In the genomic region with DNA sequence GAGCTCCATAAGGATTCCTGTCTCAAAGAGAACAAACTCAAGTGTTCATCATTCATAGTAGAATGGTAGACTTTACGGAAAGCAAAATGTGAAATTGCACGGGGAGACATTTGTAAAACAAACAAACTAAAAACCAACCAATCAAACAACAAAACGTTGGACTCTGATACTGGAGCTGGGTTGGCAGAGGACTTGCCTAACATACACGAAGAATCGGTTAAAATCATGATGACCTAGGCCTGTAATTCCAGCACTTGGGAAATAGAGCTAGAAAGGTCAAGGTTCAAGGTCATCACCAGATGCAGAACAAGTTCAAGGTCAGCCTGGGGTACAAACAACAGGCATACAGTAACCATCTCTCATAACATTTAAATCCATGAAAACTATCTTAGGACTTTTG, we compare ENCODE assay signal across 25 mouse cellular contexts. TPM values are rescaled to one million over a fixed set of nuclear protein-coding genes. Genes with fewer than 3 reads are reported as not detected.
DNase-seq lines count a peak whose midpoint lies in the region; ATAC-seq and TF ChIP-seq lines count a peak whose summit lies in the region.
"Had no signal": no experiment of that assay in that cellular context is flagged by ENCODE, and none has a peak within 500 bp of the region (broad histone marks: within the 10 kb centered on the region; RNA-seq: fewer than 3 reads in every experiment).

No protein-coding gene starts in this region.

- no peak overlapping the region for H3K4me2 ChIP-seq in intestine, embryonic 14.5 days (ENCODE audit: low read length)
- no peak overlapping the region for H3K4me2 ChIP-seq in intestine, embryonic 16.5 days (ENCODE audit: low read depth, low read length)
- H3K4me2 ChIP-seq in liver, postnatal 0 days (ENCODE audit: low read depth, low read length) = no peak overlapping the region
- H3K4me2 ChIP-seq: embryonic facial prominence, embryonic 13.5 days; embryonic facial prominence, embryonic 15.5 days; forebrain, embryonic 12.5 days had no signal

- TF ChIP-seq CTCF in liver, postnatal 0 days (IDR thresholded peaks at IDR 0.05; ENCODE audit: low read depth) = no peak

- TF ChIP-seq EP300 in liver, postnatal 0 days (IDR thresholded peaks at IDR 0.05; ENCODE audit: low read depth) = no peak

- intact Hi-C loops in heart, postnatal 36 days (cut with DNase I) = no loop called here

- no peaks in the 10 kb centered on the region for H3K9me3 ChIP-seq in intestine, embryonic 14.5 days (ENCODE audit: control insufficient read depth, low read length)
- H3K9me3 ChIP-seq in intestine, embryonic 16.5 days (ENCODE audit: control insufficient read depth, low read length) = no peaks in the 10 kb centered on the region
- H3K9me3 ChIP-seq in liver, postnatal 0 days (ENCODE audit: low read length) = no peaks in the 10 kb centered on the region
- H3K9me3 ChIP-seq: embryonic facial prominence, embryonic 13.5 days; embryonic facial prominence, embryonic 15.5 days; forebrain, embryonic 10.5 days; forebrain, embryonic 12.5 days had no signal

- ATAC-seq in intestine, embryonic 14.5 days (replicated peaks; ENCODE audit: low FRiP score, low TSS enrichment, low read depth) = no peak
- ATAC-seq in intestine, embryonic 16.5 days = no peak
- peak; percentile 56 for ATAC-seq in liver, postnatal 0 days
- ATAC-seq: forebrain, embryonic 14.5 days had no signal

- H3K36me3 ChIP-seq in intestine, embryonic 14.5 days (ENCODE audit: control insufficient read depth, insufficient read depth, low read length) = no peaks in the 10 kb centered on the region
- H3K36me3 ChIP-seq in intestine, embryonic 16.5 days (ENCODE audit: control insufficient read depth, insufficient read depth, low read length) = no peaks in the 10 kb centered on the region
- H3K36me3 ChIP-seq in liver, postnatal 0 days (replicated peaks; ENCODE audit: insufficient read depth, low read length) = no peaks in the 10 kb centered on the region
- H3K36me3 ChIP-seq: embryonic facial prominence, embryonic 13.5 days; embryonic facial prominence, embryonic 15.5 days; forebrain, embryonic 10.5 days; forebrain, embryonic 12.5 days had no signal

- H3K4me3 ChIP-seq in intestine, embryonic 14.5 days (ENCODE audit: low read depth, low read length) = no peak overlapping the region
- H3K4me3 ChIP-seq in intestine, embryonic 16.5 days (ENCODE audit: low read length) = no peak overlapping the region
- H3K4me3 ChIP-seq in liver, postnatal 0 days (ENCODE audit: low read depth, low read length) = no peak overlapping the region
- H3K4me3 ChIP-seq: embryonic facial prominence, embryonic 13.5 days; embryonic facial prominence, embryonic 15.5 days; erythroblast, embryonic 14.5 days; forebrain, embryonic 10.5 days; forebrain, embryonic 12.5 days had no signal

- H3K9ac ChIP-seq in intestine, embryonic 14.5 days (ENCODE audit: low read length) = no peak overlapping the region
- no peak overlapping the region for H3K9ac ChIP-seq in intestine, embryonic 16.5 days (ENCODE audit: low read depth, low read length)
- H3K9ac ChIP-seq in liver, postnatal 0 days (replicated peaks) = no peak overlapping the region
- H3K9ac ChIP-seq: embryonic facial prominence, embryonic 13.5 days; embryonic facial prominence, embryonic 15.5 days; forebrain, embryonic 12.5 days had no signal

- H3K27me3 ChIP-seq in intestine, embryonic 14.5 days (replicated peaks; ENCODE audit: control insufficient read depth, insufficient read depth, low read length) = no peaks in the 10 kb centered on the region
- no peaks in the 10 kb centered on the region for H3K27me3 ChIP-seq in intestine, embryonic 16.5 days (replicated peaks; ENCODE audit: control insufficient read depth, insufficient read depth, low read length)
- no peaks in the 10 kb centered on the region for H3K27me3 ChIP-seq in liver, postnatal 0 days (ENCODE audit: insufficient read depth, low read length)
- H3K27me3 ChIP-seq: embryonic facial prominence, embryonic 13.5 days; embryonic facial prominence, embryonic 15.5 days; forebrain, embryonic 12.5 days had no signal

- peaks cover 7% of the 10 kb centered on the region; the same call in 1 of the 2 replicates for H3K4me1 ChIP-seq in intestine, embryonic 14.5 days (replicated peaks; ENCODE audit: control insufficient read depth, insufficient read depth, low read length)
- H3K4me1 ChIP-seq in intestine, embryonic 16.5 days (ENCODE audit: control insufficient read depth, insufficient read depth, low read length) = peaks cover 5% of the 10 kb centered on the region; the same call in 1 of the 2 replicates
- no peaks in the 10 kb centered on the region for H3K4me1 ChIP-seq in liver, postnatal 0 days (ENCODE audit: insufficient read depth)

- no peak overlapping the region for H3K27ac ChIP-seq in intestine, embryonic 14.5 days (ENCODE audit: low read depth)
- H3K27ac ChIP-seq in intestine, embryonic 16.5 days (ENCODE audit: low read length) = no peak overlapping the region
- no peak overlapping the region for H3K27ac ChIP-seq in liver, postnatal 0 days (ENCODE audit: low read depth)
- H3K27ac ChIP-seq: embryonic facial prominence, embryonic 13.5 days; embryonic facial prominence, embryonic 15.5 days; forebrain, embryonic 10.5 days; forebrain, embryonic 12.5 days had no signal

- DNase-seq in heart, adult 11 months = peak; percentile 68
- DNase-seq in heart, postnatal 36 days = no peak
- peak; percentile 29 for DNase-seq in intestine, embryonic 14.5 days (ENCODE audit: low spot score)
- DNase-seq in liver, postnatal 0 days = no peak
- DNase-seq in liver = no peak
- DNase-seq: adrenal gland, adult 2 months; adrenal gland, postnatal 10 days; adrenal gland, postnatal 25 days; cerebellum, adult 11 months; cerebellum, adult 18-20 months; cerebellum, adult 8-10 months; cerebellum, adult 9-11 months; cerebellum, postnatal 14 days; cerebellum, postnatal 36 days; embryo, embryonic 11 days had no signal

- WGBS in intestine, embryonic 14.5 days = 86% methylated on average over 5 of the region's 5 CpGs
- WGBS in intestine, embryonic 16.5 days = 84% methylated on average over 5 of the region's 5 CpGs
- WGBS in liver, postnatal 0 days (ENCODE audit: insufficient replicate concordance) = 70% methylated on average over 5 of the region's 5 CpGs

RNA-seq across cellular contexts. Expression of a gene that starts 53.5 kb away (rescaled TPM):
- total RNA-seq in heart, postnatal 36 days (2021) = 1,000 to 10,000 TPM; 2,084 to 2,239 TPM
- not detected in 2 replicates for polyA plus RNA-seq in intestine, embryonic 14.5 days (2014; fragmentation: Nextera tagmentation; extraction: Ambion mirVana)
- 0.45 and 0.59 TPM in 2 replicates for polyA plus RNA-seq in intestine, embryonic 16.5 days (2015; fragmentation: Nextera tagmentation; extraction: Ambion mirVana)
- polyA plus RNA-seq in liver, postnatal 0 days (2015; fragmentation: Nextera tagmentation; extraction: Ambion mirVana) = 0.18 and 4.4 TPM in 2 replicates
- total RNA-seq: adrenal gland, postnatal 25 days; common myeloid progenitor, adult 5-6 weeks; ES-E14; MEL had no signal
- polyA plus RNA-seq: adrenal gland, adult 2 months; erythroblast, embryonic 14.5 days; forebrain, embryonic 10.5 days; forebrain, embryonic 12.5 days; forebrain, embryonic 14.5 days had no signal

Comparison
In these comparisons a context has a peak if more than half of its experiments do, and no peak if none do; other contexts are left out.
1. DNase-seq: peak in heart, adult 11 months (single experiment) and intestine, embryonic 14.5 days (single experiment); none in heart, postnatal 36 days (0 of 2), liver, postnatal 0 days (single experiment) and liver (single experiment).